Mouse (Mus musculus) myocyte (in vitro differentiated cells): ENCODE data around the gene Ubald1.

Experiments used
- MYOG ChIP-seq, 3 experiments: IDR thresholded peaks; one replicate each; pipeline ENCODE4 v1.6.1; 2011; ENCODE audit warnings: control low read depth in 2 of 3, low read depth in 2 of 3, mild to moderate bottlenecking in 2 of 3; ENCODE audit not compliant: insufficient read length in 2 of 3, control insufficient read depth in 1 of 3, insufficient read depth in 1 of 3
- POLR2A ChIP-seq: IDR thresholded peaks from one replicate; pipeline ENCODE4 v1.6.1; 2011; ENCODE audit warnings: low read depth, mild to moderate bottlenecking, control low read depth, moderate library complexity; ENCODE audit not compliant: insufficient read length
- SRF ChIP-seq: IDR thresholded peaks from one replicate; pipeline ENCODE4 v1.6.1; 2011; ENCODE audit warnings: low read depth; ENCODE audit not compliant: control insufficient read depth, insufficient read length
- USF1 ChIP-seq: IDR thresholded peaks from one replicate; pipeline ENCODE4 v1.6.1; 2011; ENCODE audit warnings: low read depth, mild to moderate bottlenecking, control low read depth, moderate library complexity

- TF ChIP-seq POLR2A (no peak), MYOG (IDR thresholded peaks at IDR 0.05; ENCODE audit: control insufficient read depth in 1 of 3, insufficient read depth in 1 of 3, insufficient read length in 2 of 3, low read depth in 2 of 3) (no peak), USF1 (no peak), SRF (no peak)
Measured at GRCm38 (mm10) chr16:4912074-4912648, 32.0 kb upstream of the Ubald1 start.
